Mouse (Mus musculus): ENCODE results near the gene Slc16a10.

GRCm38 (mm10) chr10:40025560-40025959 lies 116.5 kb downstream of the Slc16a10 start:
- TF ChIP-seq POU5F1 (IDR thresholded peaks at IDR 0.05; ENCODE audit: borderline replicate concordance, low read length) (no peak), CTCF (conservative IDR thresholded peaks at IDR 0.05; ENCODE audit: low read length) (no peak)
